Mouse (Mus musculus) forebrain, embryonic 14.5 days (tissue): Measurements from ENCODE around the gene Cadps. TPM values are rescaled to one million over a fixed set of nuclear protein-coding genes. Genes with fewer than 3 reads are reported as not detected.
A peak's percentile ranks its signal among the peaks of the same experiment; 100 is the strongest.

Experiments
- ATAC-seq: fragments of 200-750 bp; cut with Nextera tagmentation; 2 replicates; pipeline ENCODE4 v1.8.0; 2017; ENCODE audit warnings: mild to moderate bottlenecking, moderate library complexity
- DNase-seq: peaks from one replicate; pipeline ENCODE4 v3.0.0-alpha.2; 2015; ENCODE audit warnings: low spot score
- H3K27ac ChIP-seq: fragments of 300-500 bp; sonication (generic); 2 replicates; pipeline ENCODE4 v1.5.1; 2014; ENCODE audit warnings: low read depth, mild to moderate bottlenecking, control low read depth, low read length, moderate library complexity
- H3K27me3 ChIP-seq: fragments of 300-500 bp; sonication (generic); replicated peaks from 2 replicates; pipeline ENCODE4 v1.6.1; 2014; ENCODE audit warnings: low read length, control low read depth, mixed read lengths; ENCODE audit not compliant: control insufficient read depth, insufficient read depth
- H3K36me3 ChIP-seq: fragments of 300-500 bp; sonication (generic); 2 replicates; pipeline ENCODE4 v1.6.1; 2014; ENCODE audit warnings: low read length, control low read depth; ENCODE audit not compliant: control insufficient read depth, insufficient read depth
- H3K4me1 ChIP-seq: fragments of 300-500 bp; sonication (generic); 2 replicates; pipeline ENCODE4 v1.6.1; 2014; ENCODE audit warnings: antibody characterized with exemption, low read length, control low read depth; ENCODE audit not compliant: control insufficient read depth, insufficient read depth
- H3K4me2 ChIP-seq: fragments of 300-500 bp; sonication (generic); 2 replicates; pipeline ENCODE4 v1.6.1; 2014; ENCODE audit warnings: mild to moderate bottlenecking, control low read depth, low read length
- H3K4me3 ChIP-seq: fragments of 300-500 bp; sonication (generic); 2 replicates; pipeline ENCODE4 v1.5.1; 2014; ENCODE audit warnings: low read depth, low read length, control low read depth
- H3K9ac ChIP-seq: fragments of 300-500 bp; sonication (generic); 2 replicates; pipeline ENCODE4 v1.6.1; 2014; ENCODE audit warnings: mild to moderate bottlenecking, low read length, control low read depth, moderate library complexity
- H3K9me3 ChIP-seq: fragments of 300-500 bp; sonication (generic); replicated peaks from 2 replicates; pipeline ENCODE4 v1.6.1; 2016; ENCODE audit warnings: low read length, control low read depth, mixed read lengths; ENCODE audit not compliant: control insufficient read depth
- WGBS: fragments of 180-500 bp; shearing (Covaris S2); extraction: QIAGEN DNeasy Blood & Tissue Kit; methylation state at CpG from one replicate; pipeline ENCODE4 v1.1.7; 2014; 5-methylcytosine and 5-hydroxymethylcytosine counted together
- polyA plus RNA-seq: library from polyadenylated mRNA; unstranded; fragments of >200 nt; fragmentation: Nextera tagmentation; extraction: Ambion mirVana; gene quantifications from 2 replicates; pipeline ENCODE4 v1.2.1, GENCODE M21; 2014

Cadps gene
- polyA plus RNA-seq = 36.0 TPM in 2 replicates

GRCm38 (mm10) chr14:12822491-12823219 is at the start of gene Cadps:
Gene Cadps (minus strand): TSS chr14:12823079.
- Histone ChIP-seq H3K27ac (peak within 1 kb of the TSS; percentile 98), H3K9ac (peak within 1 kb of the TSS; percentile 98), H3K27me3 (no peaks in the 10 kb centered on the region), H3K4me3 (peak within 1 kb of the TSS; percentile 83), H3K4me1 (peaks cover 9% of the 10 kb centered on the region; the same call in 1 of the 2 replicates), H3K4me2 (peak within 1 kb of the TSS; percentile 72), H3K9me3 (no peaks in the 10 kb centered on the region), H3K36me3 (no peaks in the 10 kb centered on the region)
- DNase-seq (peak; percentile 91), ATAC-seq (peak; percentile 76)
- under 1% methylated on average over 67 of the region's 71 CpGs for WGBS

- H3K4me1 ChIP-seq = no peaks in the 10 kb centered on the region
- no peak overlapping the region for H3K4me3 ChIP-seq
- no peak overlapping the region for H3K9ac ChIP-seq
- H3K27me3 ChIP-seq = no peaks in the 10 kb centered on the region
- DNase-seq (peak; percentile 65), ATAC-seq (peak; percentile 61; the same call in 1 of the 2 replicates)
- H3K9me3 ChIP-seq = no peaks in the 10 kb centered on the region
- H3K4me2 ChIP-seq = no peak overlapping the region
- H3K36me3 ChIP-seq = no peaks in the 10 kb centered on the region
- 60% methylated on average over 1 of the region's 1 CpGs for WGBS
- no peak overlapping the region for H3K27ac ChIP-seq
Observed at GRCm38 (mm10) chr14:12869605-12870004, 46.7 kb upstream of the Cadps start.

GRCm38 (mm10) chr14:12865258-12865657 is 42.4 kb upstream of the Cadps start:
- no peaks in the 10 kb centered on the region for H3K27me3 ChIP-seq
- no peaks in the 10 kb centered on the region for H3K36me3 ChIP-seq
- no peak for DNase-seq
- WGBS = 57% methylated on average over 2 of the region's 2 CpGs
- H3K4me2 ChIP-seq = no peak overlapping the region
- no peaks in the 10 kb centered on the region for H3K4me1 ChIP-seq
- H3K27ac ChIP-seq = no peak overlapping the region
- ATAC-seq = no peak
- H3K9me3 ChIP-seq = no peaks in the 10 kb centered on the region
- H3K4me3 ChIP-seq = no peak overlapping the region
- no peak overlapping the region for H3K9ac ChIP-seq

- DNase-seq (no peak), ATAC-seq (no peak)
- no peaks in the 10 kb centered on the region for H3K36me3 ChIP-seq
- no peak overlapping the region for H3K4me3 ChIP-seq
- no peaks in the 10 kb centered on the region for H3K9me3 ChIP-seq
- no peak overlapping the region for H3K4me2 ChIP-seq
- no peaks in the 10 kb centered on the region for H3K4me1 ChIP-seq
- H3K27ac ChIP-seq = no peak overlapping the region
- no peaks in the 10 kb centered on the region for H3K27me3 ChIP-seq
- H3K9ac ChIP-seq = no peak overlapping the region
Observed at GRCm38 (mm10) chr14:12843860-12844259, 21.0 kb upstream of the Cadps start.

- Histone ChIP-seq H3K27ac (no peak overlapping the region), H3K9ac (no peak overlapping the region), H3K4me1 (no peaks in the 10 kb centered on the region), H3K36me3 (no peaks in the 10 kb centered on the region), H3K4me2 (no peak overlapping the region), H3K27me3 (no peaks in the 10 kb centered on the region), H3K9me3 (no peaks in the 10 kb centered on the region), H3K4me3 (no peak overlapping the region)
- DNase-seq (no peak), ATAC-seq (no peak)
- 78% methylated on average over 1 of the region's 1 CpGs for WGBS
Observed at GRCm38 (mm10) chr14:12839471-12839870, 16.6 kb upstream of the Cadps start.

DNA sequence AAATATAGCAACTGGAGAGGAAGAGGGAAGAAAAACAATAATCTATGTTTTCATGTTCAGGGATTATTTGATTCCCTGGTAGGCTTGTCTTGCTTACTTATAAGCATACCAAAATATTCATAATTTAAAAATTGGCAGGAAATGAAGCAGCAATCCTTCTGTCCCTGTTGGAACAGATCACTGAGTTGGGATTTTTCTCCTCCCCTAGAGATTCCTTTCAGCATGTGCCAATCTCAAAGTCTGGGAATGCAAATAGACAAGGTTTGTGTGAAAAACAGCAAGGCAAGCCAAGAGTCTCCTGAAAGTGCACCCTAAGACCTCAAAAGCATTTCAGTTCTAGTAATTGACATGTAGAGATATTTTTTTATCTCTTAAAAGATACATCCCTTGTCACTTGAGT is 16.1 kb upstream of the Cadps start:
- H3K4me1 ChIP-seq = no peaks in the 10 kb centered on the region
- H3K9ac ChIP-seq = no peak overlapping the region
- peak; percentile 72 for DNase-seq
- H3K27me3 ChIP-seq = no peaks in the 10 kb centered on the region
- no peaks in the 10 kb centered on the region for H3K36me3 ChIP-seq
- H3K27ac ChIP-seq = no peak overlapping the region
- ATAC-seq = peak; percentile 20; the same call in 1 of the 2 replicates
- H3K4me3 ChIP-seq = no peak overlapping the region
- no peak overlapping the region for H3K4me2 ChIP-seq
- no peaks in the 10 kb centered on the region for H3K9me3 ChIP-seq

GRCm38 (mm10) chr14:12838323-12838722 is 15.4 kb upstream of the Cadps start:
- no peak overlapping the region for H3K9ac ChIP-seq
- H3K36me3 ChIP-seq = no peaks in the 10 kb centered on the region
- H3K4me2 ChIP-seq = no peak overlapping the region
- peak; percentile 60 for DNase-seq
- H3K4me1 ChIP-seq = no peaks in the 10 kb centered on the region
- no peaks in the 10 kb centered on the region for H3K9me3 ChIP-seq
- H3K27ac ChIP-seq = no peak overlapping the region
- no peaks in the 10 kb centered on the region for H3K27me3 ChIP-seq
- peak; percentile 61; the same call in 1 of the 2 replicates for ATAC-seq
- no peak overlapping the region for H3K4me3 ChIP-seq

- Histone ChIP-seq H3K36me3 (no peaks in the 10 kb centered on the region), H3K4me3 (no peak overlapping the region), H3K27ac (no peak overlapping the region), H3K9me3 (no peaks in the 10 kb centered on the region), H3K9ac (no peak overlapping the region), H3K27me3 (no peaks in the 10 kb centered on the region), H3K4me1 (no peaks in the 10 kb centered on the region), H3K4me2 (no peak overlapping the region)
- DNase-seq (no peak), ATAC-seq (peak; percentile 15; the same call in 1 of the 2 replicates)
- 0% methylated on average over 1 of the region's 1 CpGs for WGBS
Observed at GRCm38 (mm10) chr14:12837902-12838301, 15.0 kb upstream of the Cadps start.

GRCm38 (mm10) chr14:12823781-12824180 is 902 bp upstream of the Cadps start:
- Histone ChIP-seq H3K27me3 (no peaks in the 10 kb centered on the region), H3K4me1 (peaks cover 9% of the 10 kb centered on the region; the same call in 1 of the 2 replicates), H3K9me3 (no peaks in the 10 kb centered on the region), H3K27ac (no peak overlapping the region), H3K4me3 (no peak overlapping the region), H3K36me3 (no peaks in the 10 kb centered on the region), H3K9ac (no peak overlapping the region), H3K4me2 (peak overlapping the region; percentile 72)
- no peak for ATAC-seq
- WGBS = 18% methylated on average over 6 of the region's 6 CpGs
- peak; percentile 40 for DNase-seq
